Mouse (Mus musculus): ENCODE results near the gene Mcf2l.

DNA sequence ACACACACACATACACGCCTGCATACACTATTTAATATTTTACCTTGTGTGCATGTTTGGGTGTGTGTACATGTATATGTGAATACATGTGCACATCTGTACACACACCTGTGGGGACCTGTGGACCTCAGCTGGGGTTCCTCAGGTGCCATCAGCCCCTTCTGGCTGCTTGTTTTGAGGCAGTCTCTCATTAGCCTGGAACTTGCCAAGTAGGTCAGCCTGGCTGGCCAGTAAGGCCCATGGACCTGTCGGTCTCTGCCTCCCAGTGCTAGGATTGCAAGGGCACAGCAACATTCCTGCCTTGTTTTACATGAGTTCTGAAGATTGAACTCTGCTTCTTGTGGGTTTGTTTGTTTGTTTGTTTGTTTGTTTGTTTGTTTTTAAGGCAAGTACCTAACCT lies 87.0 kb downstream of the Mcf2l start:
- TF ChIP-seq CTCF (conservative IDR thresholded peaks at IDR 0.05; ENCODE audit: low read length) = no peak
- no peak for TF ChIP-seq POU5F1 (IDR thresholded peaks at IDR 0.05; ENCODE audit: borderline replicate concordance, low read length)
- no peak for TF ChIP-seq NANOG (IDR thresholded peaks at IDR 0.05; ENCODE audit: borderline replicate concordance, low read length)

Data from E14TG2a.4 (cell line).